Mouse (Mus musculus) liver, embryonic 14.5 days (tissue): ENCODE results near the gene Fgfr1op2. TPM values are rescaled to one million over a fixed set of nuclear protein-coding genes. Genes with fewer than 3 reads are reported as not detected.

ENCODE experiments used
- ATAC-seq: fragments of 200-750 bp; cut with Nextera tagmentation; 2 replicates; pipeline ENCODE4 v1.8.0; 2017; ENCODE audit warnings: moderate number of reproducible peaks, mild to moderate bottlenecking, moderate library complexity; ENCODE audit not compliant: insufficient read depth
- DNase-seq, 3 experiments: peaks; one replicate each; pipeline ENCODE4 v3.0.0-alpha.2; 2012 to 2013; ENCODE audit warnings: low read depth in 3 of 3, low spot score in 3 of 3
- H3K27ac ChIP-seq: fragments of 300-500 bp; sonication (generic); 2 replicates; pipeline ENCODE4 v1.5.1; 2014; ENCODE audit warnings: moderate library complexity, mild to moderate bottlenecking, control low read depth, inconsistent platforms
- H3K27me3 ChIP-seq: fragments of 300-500 bp; sonication (generic); 2 replicates; pipeline ENCODE4 v1.6.1; 2014; ENCODE audit warnings: mild to moderate bottlenecking, low read length, moderate library complexity; ENCODE audit not compliant: control insufficient read depth, insufficient read depth
- H3K36me3 ChIP-seq: fragments of 300-500 bp; sonication (generic); replicated peaks from 2 replicates; pipeline ENCODE4 v1.6.1; 2014; ENCODE audit warnings: low read depth; ENCODE audit not compliant: control insufficient read depth, insufficient read depth
- H3K4me1 ChIP-seq, 2 experiments: fragments of 200-500 bp in 1 of 2; fragments of 300-500 bp in 1 of 2; sonication (generic) in 1 of 2; replicated peaks; 2 replicates each; pipeline ENCODE4 v1.6.1; 2012 to 2014; ENCODE audit warnings: antibody characterized with exemption in 1 of 2, inconsistent platforms in 1 of 2, low read length in 1 of 2; ENCODE audit not compliant: control insufficient read depth in 2 of 2, insufficient read depth in 2 of 2
- H3K4me2 ChIP-seq: fragments of 300-500 bp; sonication (generic); 2 replicates; pipeline ENCODE4 v1.6.1; 2014; ENCODE audit warnings: low read depth, mild to moderate bottlenecking, control low read depth, moderate library complexity
- H3K4me3 ChIP-seq, 2 experiments: fragments of 200-500 bp in 1 of 2; fragments of 300-500 bp in 1 of 2; sonication (generic) in 1 of 2; 2 replicates each; pipeline ENCODE4 v1.5.1; 2012 to 2014; ENCODE audit warnings: low read depth in 2 of 2, low read length in 2 of 2, mild to moderate bottlenecking in 2 of 2, control low read depth in 1 of 2, inconsistent platforms in 1 of 2, moderate library complexity in 1 of 2; ENCODE audit not compliant: insufficient read depth in 1 of 2
- H3K9ac ChIP-seq: fragments of 300-500 bp; sonication (generic); replicated peaks from 2 replicates; pipeline ENCODE4 v1.6.1; 2014; ENCODE audit warnings: mild to moderate bottlenecking, control low read depth, moderate library complexity
- H3K9me3 ChIP-seq: fragments of 300-500 bp; sonication (generic); 2 replicates; pipeline ENCODE4 v1.6.1; 2016; ENCODE audit warnings: low read length, mixed read lengths; ENCODE audit not compliant: control insufficient read depth
- CTCF ChIP-seq: IDR thresholded peaks from 2 replicates; pipeline ENCODE4 v1.5.1; 2016; ENCODE audit warnings: antibody characterized with exemption, low read depth, control low read depth
- EP300 ChIP-seq: IDR thresholded peaks from 2 replicates; pipeline ENCODE4 v1.6.1; 2016; ENCODE audit warnings: antibody characterized with exemption, low read depth
- WGBS: fragments of 180-500 bp; shearing (Covaris S2); extraction: QIAGEN DNeasy Blood & Tissue Kit; methylation state at CpG from one replicate; pipeline ENCODE4 v1.1.7; 2014; ENCODE audit not compliant: insufficient replicate concordance; 5-methylcytosine and 5-hydroxymethylcytosine counted together
- polyA plus RNA-seq, 2 experiments: library from polyadenylated mRNA; depleted of rRNA in 1 of 2; stranded (reverse) in 1 of 2; unstranded in 1 of 2; fragments of >200 nt; fragmentation: Nextera tagmentation in 1 of 2; extraction: Ambion mirVana in 1 of 2; gene quantifications; 2 replicates each; pipeline versions ENCODE4 v1.2.1 to v1.2.3; 2012 to 2014

Gene Fgfr1op2
- polyA plus RNA-seq, 2 experiments = 42.1 to 92.6 TPM

DNA sequence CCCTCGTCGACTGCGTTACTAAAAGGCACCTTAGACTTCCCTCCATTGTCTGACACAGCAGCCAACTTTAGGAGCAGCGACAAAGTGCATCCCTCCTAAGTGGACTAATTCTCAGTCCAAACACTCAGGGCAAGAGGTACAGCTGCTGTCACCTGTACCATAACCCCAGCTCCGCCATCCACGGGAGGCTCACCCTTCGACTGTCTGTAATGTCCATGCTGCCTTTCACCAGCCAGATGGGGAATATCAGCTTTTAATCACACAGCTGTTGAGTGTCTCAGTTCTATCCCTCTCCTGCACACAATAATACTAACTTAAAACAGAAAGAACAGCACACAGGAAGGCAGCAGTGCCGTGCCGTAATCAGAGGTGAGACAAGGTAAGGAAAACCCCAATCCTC lies 55.4 kb downstream of the Fgfr1op2 start:
- peak overlapping the region; percentile 20 to 77 for H3K4me3 ChIP-seq
- H3K27ac ChIP-seq = peak overlapping the region; percentile 87
- DNase-seq (no peak), ATAC-seq (no peak)
- TF ChIP-seq EP300 (no peak), CTCF (no peak)
- H3K9ac ChIP-seq = peak overlapping the region; percentile 53
- no peaks in the 10 kb centered on the region for H3K9me3 ChIP-seq
- 61% methylated on average over 9 of the region's 9 CpGs for WGBS
- peaks cover 3% of the 10 kb centered on the region for H3K36me3 ChIP-seq
- peaks cover 44 to 48% of the 10 kb centered on the region in 2 experiments for H3K4me1 ChIP-seq
- H3K27me3 ChIP-seq = no peaks in the 10 kb centered on the region
- peak overlapping the region; percentile 81 for H3K4me2 ChIP-seq

DNA sequence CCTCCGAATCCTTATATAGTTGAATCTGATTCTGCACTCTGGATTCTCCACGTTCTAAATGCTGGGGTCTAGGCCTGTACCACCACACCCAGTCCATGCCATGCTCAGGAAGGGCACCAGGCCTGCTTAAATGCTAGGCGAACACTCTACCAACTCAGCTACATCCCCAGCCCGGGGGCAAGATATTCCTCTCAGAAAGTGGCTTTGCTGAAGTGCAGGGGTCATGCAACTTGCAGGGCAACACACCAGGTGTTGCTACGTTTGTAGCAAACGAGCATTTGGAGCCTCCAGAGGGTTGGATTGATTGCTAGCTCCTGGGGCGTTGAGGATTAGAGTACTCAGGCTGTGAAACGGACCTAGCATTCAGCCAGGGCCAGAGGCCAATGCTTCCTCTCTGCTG lies 56.1 kb downstream of the Fgfr1op2 start:
- Histone ChIP-seq H3K27me3 (no peaks in the 10 kb centered on the region), H3K27ac (peak overlapping the region; percentile 53), H3K36me3 (peaks cover 3% of the 10 kb centered on the region), H3K4me1 (peaks cover 44 to 48% of the 10 kb centered on the region in 2 experiments), H3K4me3 (peak overlapping the region; percentile 77 to 91), H3K9me3 (no peaks in the 10 kb centered on the region), H3K4me2 (peak overlapping the region; percentile 81), H3K9ac (peak overlapping the region; percentile 91)
- ATAC-seq = no peak
- WGBS = 44% methylated on average over 8 of the region's 8 CpGs
- TF ChIP-seq CTCF = no peak
- TF ChIP-seq EP300 = no peak
- DNase-seq = no peak

DNA sequence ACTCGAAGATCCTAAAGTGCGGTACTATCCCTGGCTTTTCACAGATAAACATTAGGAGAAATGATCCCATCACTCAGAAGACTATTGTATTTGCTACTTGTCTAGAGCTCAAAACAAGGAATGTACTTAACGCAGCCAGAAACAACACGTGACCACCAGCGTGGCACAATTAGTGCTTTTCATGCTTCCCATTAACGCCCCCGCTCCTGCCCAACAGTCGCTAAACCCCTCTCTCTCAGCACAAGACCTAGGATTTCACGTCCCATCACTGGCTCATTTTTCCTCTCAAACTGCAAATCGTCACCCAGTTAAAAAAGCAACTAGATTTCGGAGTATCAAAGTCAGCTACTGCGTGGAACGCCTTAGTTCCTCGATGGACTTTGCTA lies 56.6 kb downstream of the Fgfr1op2 start:
- DNase-seq (no peak), ATAC-seq (no peak)
- 6% methylated on average over 14 of the region's 14 CpGs for WGBS
- peak overlapping the region; percentile 77 to 91 for H3K4me3 ChIP-seq
- no peaks in the 10 kb centered on the region for H3K27me3 ChIP-seq
- H3K36me3 ChIP-seq = peaks cover 3% of the 10 kb centered on the region
- H3K9me3 ChIP-seq = no peaks in the 10 kb centered on the region
- H3K27ac ChIP-seq = peak overlapping the region; percentile 53
- peak overlapping the region; percentile 91 for H3K9ac ChIP-seq
- peaks cover 44 to 48% of the 10 kb centered on the region in 2 experiments for H3K4me1 ChIP-seq
- TF ChIP-seq EP300 = no peak
- no peak for TF ChIP-seq CTCF
- peak overlapping the region; percentile 81 for H3K4me2 ChIP-seq

DNA sequence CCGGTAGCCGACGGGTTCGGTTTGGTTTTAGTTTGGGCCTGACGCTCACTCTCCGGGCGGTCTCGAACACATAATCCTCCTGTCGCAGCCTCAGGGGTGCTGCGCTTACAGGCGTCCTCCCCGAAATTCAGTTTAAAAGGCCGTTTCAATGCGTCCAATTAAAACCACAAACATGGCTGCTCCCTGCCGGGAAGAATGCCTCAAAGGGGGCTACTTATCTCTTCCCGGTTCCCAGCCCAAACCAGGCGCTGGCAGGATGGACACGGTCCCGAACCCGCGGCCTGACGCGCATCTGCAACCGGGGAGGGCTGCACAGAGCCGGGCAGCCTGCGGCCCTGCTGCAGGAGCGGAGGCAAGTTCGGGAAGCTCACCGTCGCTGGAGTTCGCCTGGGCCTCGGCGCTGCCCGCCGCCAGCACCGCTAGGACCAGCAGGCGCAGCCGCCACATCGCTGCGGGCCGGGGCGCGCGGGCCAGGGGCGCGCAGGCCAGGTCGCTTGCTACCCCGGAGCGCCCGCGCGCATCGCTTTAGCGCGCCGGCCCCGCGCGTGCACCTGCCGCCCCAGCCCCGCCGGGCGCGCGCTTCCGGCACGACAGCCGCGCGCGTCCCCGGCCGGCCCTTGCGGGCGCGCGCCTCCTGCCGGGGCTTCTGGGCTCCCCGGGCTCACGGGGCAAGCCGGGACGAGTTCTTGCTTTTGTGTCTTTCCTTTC lies 57.2 kb downstream of the Fgfr1op2 start:
- H3K4me1 ChIP-seq = peaks cover 40 to 46% of the 10 kb centered on the region in 2 experiments
- no peak for TF ChIP-seq EP300
- peak; percentile 21; the same call in 1 of the 2 replicates for TF ChIP-seq CTCF
- DNase-seq (peak; percentile 72 to 75 (median 74)), ATAC-seq (peak; percentile 83)
- peak overlapping the region; percentile 81 for H3K4me2 ChIP-seq
- H3K36me3 ChIP-seq = peaks cover under 1% of the 10 kb centered on the region
- peak overlapping the region; percentile 91 for H3K9ac ChIP-seq
- no peaks in the 10 kb centered on the region for H3K27me3 ChIP-seq
- H3K27ac ChIP-seq = peak overlapping the region; percentile 62
- H3K9me3 ChIP-seq = no peaks in the 10 kb centered on the region
- peak overlapping the region; percentile 77 to 91 for H3K4me3 ChIP-seq
- WGBS = 1% methylated on average over 82 of the region's 82 CpGs

DNA sequence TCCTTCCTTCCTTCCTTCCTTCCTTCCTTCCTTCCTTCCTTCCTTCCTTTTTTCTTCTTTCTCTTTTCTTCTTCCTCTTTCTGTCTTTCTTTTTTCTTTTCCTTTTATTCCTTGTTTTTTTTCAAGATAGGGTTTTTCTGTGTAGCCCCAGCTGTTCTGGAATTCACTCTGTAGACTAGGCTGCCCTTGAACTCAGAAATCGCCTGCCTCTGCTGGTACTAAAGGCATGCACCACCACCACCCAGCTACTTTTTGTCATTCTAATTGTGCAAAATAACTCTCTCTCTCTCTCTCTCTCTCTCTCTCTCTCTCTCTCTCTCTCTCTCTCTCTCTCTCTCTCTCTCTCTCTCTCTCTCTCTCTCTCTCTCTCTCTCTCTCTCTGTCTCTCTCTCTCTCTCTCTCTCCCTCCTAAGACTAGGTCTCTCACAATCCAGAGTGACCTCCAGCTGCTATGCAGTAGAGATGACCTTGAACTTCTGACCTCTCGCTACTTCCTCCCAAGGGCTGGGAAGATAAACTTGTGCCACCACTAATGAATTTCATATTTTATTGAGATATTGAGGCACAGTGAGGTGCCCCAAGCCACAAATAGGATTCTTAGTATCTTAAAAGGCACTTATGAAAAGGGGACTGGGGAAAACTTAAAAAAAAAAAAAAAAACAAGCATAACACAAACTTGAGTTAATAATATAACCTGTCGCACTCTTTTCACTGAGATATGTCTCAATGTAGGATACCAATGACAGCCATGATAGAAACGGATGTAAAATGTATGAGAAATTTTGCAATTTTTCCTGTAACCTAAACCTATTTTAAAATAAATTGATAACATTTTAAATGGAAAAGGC lies 58.0 kb downstream of the Fgfr1op2 start:
- peak overlapping the region; percentile 62 for H3K27ac ChIP-seq
- no peak for DNase-seq

More for the DNA sequence above, 58.0 kb downstream of the Fgfr1op2 start:
- 0 out of 2 replicates have a peak, but pooled peaks have one; percentile 0 for TF ChIP-seq CTCF
- TF ChIP-seq EP300 = no peak
- ATAC-seq = no peak
- H3K4me3 ChIP-seq = peak overlapping the region; percentile 77 to 91
- no peaks in the 10 kb centered on the region for H3K36me3 ChIP-seq
- no peaks in the 10 kb centered on the region for H3K9me3 ChIP-seq
- peak overlapping the region; percentile 81 for H3K4me2 ChIP-seq
- H3K27me3 ChIP-seq = no peaks in the 10 kb centered on the region
- H3K4me1 ChIP-seq = peaks cover 39 to 44% of the 10 kb centered on the region in 2 experiments
- peak overlapping the region; percentile 72 for H3K9ac ChIP-seq
- 52% methylated on average over 4 of the region's 4 CpGs for WGBS
